Mouse (Mus musculus) frontal cortex, postnatal 36 days (tissue): Measurements from ENCODE around the gene Nlrp6.
"Not testable (repeated sequence)": the region's sequence is repeated elsewhere in the genome, so short reads cannot be mapped to it uniquely, and the experiment has no call there.

ENCODE experiments used
- DNase-seq, 2 experiments: peaks; one replicate each; pipeline ENCODE4 v3.0.0; 2022; ENCODE audit warnings: low spot score in 2 of 2

Gene Nlrp6

DNA sequence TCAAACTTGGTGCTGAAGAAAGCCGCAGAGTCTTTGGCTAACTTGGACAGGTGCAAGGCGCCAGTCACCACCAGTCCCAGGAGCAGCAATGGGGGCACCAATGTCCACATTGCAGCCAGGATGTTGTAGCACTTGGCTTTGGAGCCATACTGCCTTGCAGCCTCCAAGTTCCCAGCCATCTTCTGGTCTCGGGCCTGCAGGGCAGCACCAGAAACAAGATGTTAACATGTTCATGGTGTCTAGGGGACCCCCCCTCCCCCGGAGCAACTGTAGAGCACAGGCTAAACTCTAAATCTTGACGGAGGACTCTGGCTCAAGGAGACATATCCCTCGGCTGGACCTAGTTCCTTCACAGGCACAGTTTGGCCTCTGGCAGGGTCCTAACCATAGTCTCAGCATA is 28.6 kb downstream of the Nlrp6 start:
- no peak for DNase-seq

DNA sequence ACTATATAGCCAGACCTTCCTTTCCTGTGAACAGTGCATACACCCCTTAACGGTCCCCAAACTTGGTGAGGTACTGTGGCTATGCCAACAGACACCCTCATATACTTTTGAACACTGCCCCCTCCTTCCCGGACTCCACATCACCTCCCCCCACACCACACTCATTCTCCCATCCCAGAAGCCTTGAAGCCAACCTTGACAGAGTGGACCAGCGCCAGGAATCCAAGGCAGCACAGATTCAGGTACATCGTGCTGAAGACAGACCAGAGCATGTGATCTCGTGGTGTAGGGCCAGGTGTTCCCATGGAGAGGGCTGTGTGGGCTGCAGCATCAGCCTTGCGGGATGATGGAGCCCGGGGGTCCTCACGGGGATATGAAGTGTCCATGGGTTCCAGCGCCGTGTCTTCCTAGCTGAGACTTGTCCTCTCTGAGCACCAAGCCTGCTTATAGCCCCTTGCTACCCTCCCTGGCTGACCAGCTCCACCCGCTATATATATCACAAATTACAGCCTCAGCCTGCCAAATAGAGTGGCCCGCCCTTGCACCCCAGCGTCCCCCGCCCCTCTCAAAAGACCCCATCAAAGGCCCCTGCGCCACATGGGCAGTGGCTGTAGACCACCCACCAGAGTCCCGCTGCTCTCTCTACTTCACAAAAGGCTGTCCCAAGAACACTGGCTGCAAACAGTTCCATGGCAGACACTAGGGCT is 29.3 kb downstream of the Nlrp6 start, which contains the start of gene Ifitm5:
Gene Ifitm5, minus strand, starts transcription at position 468 of the 707 bp plus-strand sequence.
- DNase-seq: no peak

GRCm38 (mm10) chr7:140951051-140951450 is 30.3 kb downstream of the Nlrp6 start:
- no peak for DNase-seq

- no peak for DNase-seq
These were observed 31.1 kb downstream of the Nlrp6 start for GRCm38 (mm10) chr7:140951765-140952164.

DNA sequence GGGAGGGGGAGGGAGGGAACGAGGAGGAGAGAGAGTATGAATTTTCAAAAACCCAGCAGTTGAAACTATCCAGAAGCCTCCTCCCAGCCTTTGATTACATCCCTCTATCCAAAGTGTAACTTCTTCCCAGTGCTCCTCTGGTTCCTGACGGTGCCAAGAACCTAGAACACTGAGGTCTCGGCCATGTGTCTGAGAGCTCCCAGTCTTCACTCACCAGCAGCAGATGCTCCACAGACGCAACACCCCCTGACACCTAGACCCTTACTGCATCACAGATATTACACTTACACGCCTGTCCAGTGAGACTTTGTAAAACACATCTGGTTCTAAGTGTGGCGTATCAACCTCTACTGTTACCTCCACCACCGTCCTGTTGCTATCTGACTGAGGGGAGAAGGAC is 31.7 kb downstream of the Nlrp6 start:
- no peak for DNase-seq

GRCm38 (mm10) chr7:140953133-140953532 is 32.4 kb downstream of the Nlrp6 start:
- DNase-seq: no peak

GRCm38 (mm10) chr7:140953800-140954732 is 33.4 kb downstream of the Nlrp6 start:
- DNase-seq: no peak

- DNase-seq: no peak
These were observed 34.0 kb downstream of the Nlrp6 start for GRCm38 (mm10) chr7:140954733-140955071.

GRCm38 (mm10) chr7:140955342-140955741 is 34.6 kb downstream of the Nlrp6 start:
- no peak for DNase-seq

GRCm38 (mm10) chr7:140955758-140956555 is 35.3 kb downstream of the Nlrp6 start, which contains the start of the genes Gm45717 and Ifitm2:
Gene Gm45717, minus strand, starts transcription at chr7:140955937.
Gene Ifitm2, minus strand, starts transcription at chr7:140955987.
- DNase-seq: peak; percentile 47 to 60

DNA sequence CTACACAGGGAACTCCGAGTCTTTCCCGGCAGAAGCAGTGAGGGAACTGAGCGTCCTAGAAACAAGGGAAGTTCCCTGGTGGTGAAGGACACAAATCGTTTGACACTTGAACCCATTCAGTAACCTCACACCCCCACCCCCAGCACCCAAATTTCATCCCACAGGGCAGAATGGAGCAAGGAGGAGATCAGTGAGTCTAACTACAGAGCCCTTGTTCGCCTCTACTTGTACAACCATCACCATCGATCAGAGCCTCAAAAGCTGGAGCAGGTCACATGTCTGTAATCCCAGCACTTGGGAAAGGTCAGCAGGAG is 35.8 kb downstream of the Nlrp6 start:
- DNase-seq: no peak

GRCm38 (mm10) chr7:140959181-140959901 is 38.6 kb downstream of the Nlrp6 start:
- peak in 1 of 2 experiments; percentile 34 for DNase-seq

DNA sequence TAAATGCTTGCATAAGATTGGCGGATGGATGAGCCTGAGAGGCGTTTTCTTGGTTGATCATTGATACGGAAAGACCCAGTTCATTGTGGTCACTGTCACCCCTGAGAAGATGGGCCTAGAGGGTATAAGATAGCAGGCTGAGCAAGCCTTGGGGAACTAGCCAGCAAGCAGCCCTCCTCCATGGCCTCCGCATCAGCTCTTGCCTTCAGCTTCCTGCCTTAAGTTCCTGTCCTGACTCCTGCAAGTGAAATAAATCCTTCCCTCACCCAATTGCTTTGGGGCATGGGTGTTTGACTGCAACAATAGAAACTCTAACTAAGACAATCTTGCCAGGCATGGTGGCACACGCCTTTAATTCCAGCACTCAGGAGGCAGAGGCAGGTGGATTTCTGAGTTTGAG is 39.3 kb downstream of the Nlrp6 start:
- DNase-seq: no peak

DNA sequence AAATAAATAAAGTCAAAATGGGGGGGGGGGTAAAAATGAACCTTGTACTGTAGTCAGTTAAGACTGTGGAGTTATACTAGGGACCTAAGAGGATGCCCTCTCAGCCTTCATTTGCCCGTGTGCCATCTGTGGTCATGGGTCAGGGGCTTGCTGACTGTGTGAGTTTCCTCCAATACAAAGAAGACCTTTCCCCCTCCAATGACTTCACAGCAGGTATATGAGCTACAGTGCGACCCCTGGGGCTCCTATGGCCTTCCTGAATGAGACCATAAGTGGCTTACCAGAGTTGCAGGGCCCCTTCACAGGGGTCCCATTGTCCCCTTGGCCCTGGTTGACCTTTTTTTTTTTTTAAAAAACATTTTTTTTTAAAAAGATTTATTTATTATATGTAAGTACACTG is 40.7 kb downstream of the Nlrp6 start:
- DNase-seq: no peak

GRCm38 (mm10) chr7:140962733-140963132 is 42.0 kb downstream of the Nlrp6 start:
- no peak for DNase-seq

- no peak for DNase-seq
These were observed 46.2 kb downstream of the Nlrp6 start, which contains the start of gene Ifitm1 for GRCm38 (mm10) chr7:140966921-140967320. Gene Ifitm1, plus strand, starts transcription at chr7:140967221.

- DNase-seq: no peak
These were observed 47.3 kb downstream of the Nlrp6 start for GRCm38 (mm10) chr7:140967862-140968591.

DNA sequence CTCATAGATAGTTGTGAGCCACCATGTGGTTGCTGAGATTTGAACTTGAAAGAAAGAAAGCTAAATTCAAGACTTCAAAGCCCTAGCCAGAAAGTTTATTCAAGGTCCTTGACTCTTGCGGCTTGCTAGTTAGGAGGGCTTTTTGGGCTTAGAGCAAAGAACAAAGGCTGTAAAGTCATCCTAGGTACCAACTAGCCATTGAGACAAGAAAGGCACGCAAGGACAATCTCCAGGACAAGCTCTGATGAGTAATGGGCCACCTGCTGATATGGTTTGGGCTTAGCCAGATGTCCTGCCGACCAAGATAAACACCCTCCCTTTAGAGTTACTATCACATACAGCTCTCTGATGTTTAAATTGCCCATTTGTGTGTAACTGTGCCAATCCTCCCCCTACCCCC is 48.0 kb downstream of the Nlrp6 start:
- DNase-seq: not testable (repeated sequence)

DNA sequence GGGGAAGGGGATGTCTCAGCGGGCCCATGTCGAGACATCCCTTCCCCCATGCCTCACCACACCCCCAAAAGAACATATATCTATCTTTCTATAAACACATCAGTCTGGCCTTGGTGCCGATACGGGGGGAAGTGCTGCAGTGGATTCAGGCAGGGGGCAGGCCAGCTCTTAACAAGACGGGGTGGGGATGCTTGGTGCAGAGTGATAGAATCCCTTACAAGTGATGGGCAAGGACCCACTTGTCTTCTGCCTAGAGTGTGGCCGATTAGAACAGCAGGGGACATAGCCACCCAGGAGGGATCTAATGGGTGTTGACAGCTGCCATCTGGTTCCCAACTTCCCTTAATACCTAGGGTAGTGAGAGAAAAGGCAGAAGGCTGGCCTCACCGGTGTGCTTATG is 50.2 kb downstream of the Nlrp6 start:
- DNase-seq: no peak

DNA sequence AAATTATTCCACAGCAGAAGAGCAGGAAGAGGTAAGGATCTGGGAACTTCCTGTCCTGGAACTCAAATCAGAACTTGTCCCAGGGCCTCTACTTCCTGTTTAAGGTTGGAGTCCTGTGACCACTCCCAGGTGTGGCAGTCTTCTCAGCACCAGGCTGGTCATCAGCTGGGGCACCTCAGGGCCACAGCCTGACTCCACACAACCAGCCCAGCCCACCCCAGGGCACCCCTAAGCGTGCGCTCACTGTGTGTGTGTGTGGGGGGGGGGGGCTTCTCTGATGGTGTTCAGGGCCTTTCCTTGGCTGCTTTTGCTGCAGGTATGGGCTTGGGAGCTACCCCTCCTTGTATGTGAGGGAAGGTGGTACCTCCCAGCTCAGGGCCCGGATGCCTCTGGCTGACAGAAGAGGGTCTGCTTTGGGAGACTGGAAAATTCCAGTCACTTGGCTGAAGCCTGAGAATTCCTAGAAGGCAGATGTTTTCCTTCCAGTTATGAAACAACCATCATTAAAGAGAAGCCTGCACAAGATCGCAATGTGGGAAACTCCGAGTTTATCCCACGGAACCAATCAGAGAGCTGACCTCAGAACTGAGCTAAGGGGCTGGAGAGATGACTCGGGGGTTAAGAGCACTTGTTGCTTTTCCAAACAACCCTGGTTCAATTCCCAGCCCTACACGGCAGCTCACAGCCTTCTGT is 50.9 kb downstream of the Nlrp6 start:
- no peak for DNase-seq
